Mouse (Mus musculus) thymus, postnatal 25 days (tissue): ENCODE measurements at regions not wholly inside any gene's neighbourhood (a gene's known extent, or its start where the extent isn't known, plus 50 kb on each side); places are given as distances from the start of the nearest gene placed in this dataset.

ENCODE experiments used
- DNase-seq: peaks from one replicate; pipeline ENCODE4 v3.0.0; 2022

GRCm38 (mm10) chr2:137814945-137815344 lies 441.4 kb upstream of the Btbd3 start:
- no peak for DNase-seq

GRCm38 (mm10) chr2:137808401-137809230 lies 447.7 kb upstream of the Btbd3 start:
- DNase-seq = no peak

GRCm38 (mm10) chr2:137807594-137808295 lies 448.6 kb upstream of the Btbd3 start:
- DNase-seq = no peak

- no peak for DNase-seq
Measured at GRCm38 (mm10) chr2:137794841-137795240, 461.5 kb upstream of the Btbd3 start.

GRCm38 (mm10) chr2:137784091-137784490 lies 472.3 kb upstream of the Btbd3 start:
- DNase-seq = no peak

GRCm38 (mm10) chr2:137777430-137777829 lies 478.9 kb upstream of the Btbd3 start:
- DNase-seq = no peak

- DNase-seq = no peak
Measured at GRCm38 (mm10) chr2:137764785-137765184, 491.6 kb upstream of the Btbd3 start.

GRCm38 (mm10) chr2:137759455-137759854 lies 496.9 kb upstream of the Btbd3 start:
- no peak for DNase-seq

- DNase-seq = no peak
Measured at GRCm38 (mm10) chr2:137758389-137758788, 498.0 kb upstream of the Btbd3 start.

GRCm38 (mm10) chr2:137757231-137758212 lies 498.8 kb upstream of the Btbd3 start:
- DNase-seq = no peak

- no peak for DNase-seq
Measured at GRCm38 (mm10) chr2:137756220-137756619, 500.1 kb upstream of the Btbd3 start.

- DNase-seq = no peak
Measured at GRCm38 (mm10) chr2:137754481-137754880, 501.9 kb upstream of the Btbd3 start.

- no peak for DNase-seq
Measured at GRCm38 (mm10) chr2:137732410-137732809, 524.0 kb upstream of the Btbd3 start.

GRCm38 (mm10) chr2:137730472-137730931 lies 525.9 kb upstream of the Btbd3 start:
- no peak for DNase-seq

GRCm38 (mm10) chr2:137729871-137730270 lies 526.5 kb upstream of the Btbd3 start:
- DNase-seq = no peak

GRCm38 (mm10) chr2:137729207-137729606 lies 527.2 kb upstream of the Btbd3 start:
- no peak for DNase-seq

- DNase-seq = no peak
Measured at GRCm38 (mm10) chr2:137723651-137724050, 532.7 kb upstream of the Btbd3 start.

- DNase-seq = no peak
Measured at GRCm38 (mm10) chr2:137721767-137722424, 534.5 kb upstream of the Btbd3 start.

- no peak for DNase-seq
Measured at GRCm38 (mm10) chr2:137715891-137716290, 540.5 kb upstream of the Btbd3 start.

GRCm38 (mm10) chr2:137706528-137706988 lies 549.8 kb upstream of the Btbd3 start:
- no peak for DNase-seq

- no peak for DNase-seq
Measured at GRCm38 (mm10) chr2:137705724-137706422, 550.5 kb upstream of the Btbd3 start.
